Mouse (Mus musculus): ENCODE measurements around the gene Prok2. TPM values are rescaled to one million over a fixed set of nuclear protein-coding genes. Genes with fewer than 3 reads are reported as not detected.

Prok2 gene
- total RNA-seq, 2 experiments from 2014 or later: not detected

DNA sequence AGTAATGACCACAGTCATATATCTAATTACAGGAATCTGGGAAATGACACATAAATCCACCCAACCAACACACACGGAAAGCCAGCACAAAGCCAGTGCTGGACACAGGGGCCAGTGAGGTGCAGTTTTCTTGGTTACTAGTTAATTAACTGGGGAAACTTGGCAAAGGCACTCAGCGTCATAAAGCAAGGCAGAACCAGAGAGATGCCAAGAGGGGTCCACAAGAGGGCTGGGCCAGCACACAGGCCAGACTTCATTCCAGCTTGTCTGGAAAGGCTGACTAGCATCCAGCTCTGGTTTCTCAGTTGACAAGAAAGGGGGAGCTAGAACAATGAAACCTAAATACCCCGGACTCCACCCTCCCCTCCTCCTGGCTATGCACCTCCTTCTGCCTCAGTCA lies 25.7 kb downstream of the Prok2 start:
- no peak for ATAC-seq (replicated peaks; ENCODE audit: low FRiP score, low TSS enrichment, poor library complexity, severe bottlenecking)

DNA sequence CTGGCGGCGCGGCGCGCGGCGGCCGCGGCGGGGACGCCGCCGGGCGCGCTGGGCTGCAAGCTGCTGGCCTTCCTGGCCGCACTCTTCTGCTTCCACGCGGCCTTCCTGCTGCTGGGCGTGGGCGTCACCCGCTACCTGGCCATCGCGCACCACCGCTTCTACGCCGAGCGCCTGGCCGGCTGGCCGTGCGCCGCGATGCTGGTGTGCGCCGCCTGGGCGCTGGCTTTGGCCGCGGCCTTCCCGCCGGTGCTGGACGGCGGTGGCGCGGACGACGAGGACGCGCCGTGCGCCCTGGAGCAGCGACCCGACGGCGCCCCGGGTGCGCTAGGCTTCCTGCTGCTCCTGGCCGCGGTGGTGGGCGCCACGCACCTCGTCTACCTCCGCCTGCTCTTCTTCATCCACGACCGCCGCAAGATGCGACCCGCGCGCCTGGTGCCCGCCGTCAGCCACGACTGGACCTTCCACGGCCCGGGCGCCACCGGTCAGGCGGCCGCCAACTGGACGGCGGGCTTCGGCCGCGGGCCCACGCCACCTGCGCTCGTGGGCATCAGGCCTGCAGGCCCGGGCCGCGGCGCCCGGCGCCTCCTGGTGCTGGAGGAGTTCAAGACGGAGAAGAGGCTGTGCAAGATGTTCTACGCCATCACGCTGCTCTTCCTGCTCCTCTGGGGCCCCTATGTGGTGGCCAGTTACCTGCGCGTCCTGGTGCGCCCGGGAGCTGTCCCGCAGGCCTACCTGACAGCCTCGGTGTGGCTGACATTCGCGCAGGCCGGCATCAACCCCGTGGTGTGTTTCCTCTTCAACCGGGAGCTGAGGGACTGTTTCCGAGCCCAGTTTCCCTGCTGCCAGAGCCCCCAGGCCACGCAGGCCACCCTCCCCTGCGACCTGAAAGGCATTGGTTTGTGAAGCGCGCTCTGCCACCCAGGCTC lies 33.0 kb downstream of the Prok2 start:
- no peak for ATAC-seq (replicated peaks; ENCODE audit: low FRiP score, low TSS enrichment, poor library complexity, severe bottlenecking)

DNA sequence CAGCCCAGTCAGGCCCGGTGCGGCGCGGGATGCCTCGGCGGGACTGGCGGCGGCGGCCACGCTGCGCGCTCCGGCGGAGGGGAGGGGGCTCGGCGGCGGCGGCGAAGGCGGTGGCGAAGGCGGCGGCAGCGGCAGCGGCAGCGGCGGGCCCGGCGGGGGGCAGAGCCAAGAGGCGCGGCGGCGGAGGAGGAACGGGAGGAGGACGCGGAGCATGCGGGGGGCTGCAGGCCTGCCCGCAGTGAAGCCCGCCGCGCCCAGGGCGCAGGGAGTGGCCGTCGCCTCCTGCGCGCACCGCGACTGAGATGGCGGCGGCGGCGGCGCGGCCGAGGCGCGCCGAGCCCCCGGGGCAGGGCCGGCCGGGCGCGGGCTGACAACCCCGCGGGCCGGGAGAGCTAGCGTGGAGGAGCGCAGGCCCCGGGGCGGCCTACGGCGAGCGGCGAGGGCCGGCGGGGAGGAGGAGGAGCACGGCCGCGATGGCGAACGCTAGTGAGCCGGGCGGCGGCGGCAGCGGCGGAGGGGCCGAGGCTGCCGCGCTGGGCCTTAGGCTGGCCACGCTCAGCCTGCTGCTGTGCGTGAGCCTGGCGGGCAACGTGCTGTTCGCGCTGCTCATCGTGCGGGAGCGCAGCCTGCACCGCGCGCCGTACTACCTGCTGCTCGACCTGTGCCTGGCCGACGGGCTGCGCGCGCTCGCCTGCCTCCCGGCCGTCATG lies 33.8 kb downstream of the Prok2 start, which contains the start of gene Gpr27:
Gene Gpr27 (plus strand): TSS at position 474 of the 710 bp plus-strand sequence.
- ATAC-seq (replicated peaks; ENCODE audit: low FRiP score, low TSS enrichment, poor library complexity, severe bottlenecking): no peak

DNA sequence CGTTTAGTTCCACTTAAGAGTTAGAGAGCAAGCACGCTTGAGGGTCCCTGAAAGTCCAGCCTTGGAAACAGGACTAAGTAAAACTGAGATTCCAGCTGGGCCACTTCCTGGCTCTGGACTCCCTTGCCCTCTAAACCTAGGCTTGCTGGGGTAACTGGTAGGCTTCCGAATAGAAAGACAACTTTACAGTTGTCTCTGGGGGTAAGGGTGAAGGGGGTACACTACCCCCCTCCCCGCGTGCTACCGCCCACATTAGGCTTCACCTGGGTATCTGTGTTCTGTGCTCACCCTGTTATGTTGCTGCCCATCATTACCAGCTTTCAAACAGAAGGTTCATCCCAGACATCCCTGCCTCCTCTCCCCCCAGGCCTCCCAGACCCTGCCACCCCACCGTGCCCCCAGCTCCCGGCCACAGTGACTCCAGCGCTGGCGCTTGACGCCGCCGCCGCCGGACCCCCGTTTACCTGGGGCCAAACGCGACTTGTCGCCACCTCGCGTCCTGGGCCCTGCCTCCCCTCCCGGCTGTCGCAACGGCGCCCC lies 34.5 kb downstream of the Prok2 start:
- no peak for ATAC-seq (replicated peaks; ENCODE audit: low FRiP score, low TSS enrichment, poor library complexity, severe bottlenecking)

DNA sequence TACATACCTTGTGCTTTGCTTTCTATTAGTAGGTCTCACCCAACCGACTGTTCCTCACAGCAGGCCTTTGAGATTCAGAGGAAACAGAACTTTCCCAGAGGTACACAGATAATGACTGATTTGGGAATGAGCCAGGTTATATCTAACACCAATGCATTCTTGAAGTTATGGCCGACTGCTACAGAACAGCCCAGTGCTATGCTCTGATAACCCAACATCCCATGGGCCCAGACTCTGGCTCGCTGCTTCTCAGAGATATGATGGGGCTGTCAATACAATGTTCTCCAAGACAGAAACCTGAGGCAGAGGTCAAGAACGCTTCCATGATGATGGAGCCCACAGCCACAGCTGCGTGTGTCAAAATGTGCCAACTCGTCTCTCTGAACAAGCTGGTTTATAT lies 37.7 kb downstream of the Prok2 start:
- peak; percentile 84 for ATAC-seq (replicated peaks; ENCODE audit: low FRiP score, low TSS enrichment, poor library complexity, severe bottlenecking)

DNA sequence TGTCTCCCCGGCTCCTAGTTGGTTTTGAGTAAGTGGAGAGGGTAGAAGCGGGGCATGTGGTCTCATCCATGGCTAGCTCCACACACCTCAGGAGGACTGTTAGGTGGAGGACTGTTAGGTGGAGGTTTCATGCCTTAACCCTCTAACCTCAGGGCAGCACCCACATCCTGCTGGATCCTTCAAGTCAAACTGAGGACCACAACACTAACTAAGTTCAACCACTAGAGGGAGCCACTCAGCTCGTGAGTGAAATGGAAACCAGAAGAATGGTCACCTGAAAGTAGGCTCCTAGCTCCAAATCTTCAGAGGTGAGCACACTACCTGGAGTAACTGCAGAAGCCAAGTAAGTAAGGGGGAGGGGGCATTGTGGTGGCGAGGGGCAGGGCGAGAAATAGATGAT lies 41.3 kb downstream of the Prok2 start:
- peak; percentile 67 for ATAC-seq (replicated peaks; ENCODE audit: low FRiP score, low TSS enrichment, poor library complexity, severe bottlenecking)

DNA sequence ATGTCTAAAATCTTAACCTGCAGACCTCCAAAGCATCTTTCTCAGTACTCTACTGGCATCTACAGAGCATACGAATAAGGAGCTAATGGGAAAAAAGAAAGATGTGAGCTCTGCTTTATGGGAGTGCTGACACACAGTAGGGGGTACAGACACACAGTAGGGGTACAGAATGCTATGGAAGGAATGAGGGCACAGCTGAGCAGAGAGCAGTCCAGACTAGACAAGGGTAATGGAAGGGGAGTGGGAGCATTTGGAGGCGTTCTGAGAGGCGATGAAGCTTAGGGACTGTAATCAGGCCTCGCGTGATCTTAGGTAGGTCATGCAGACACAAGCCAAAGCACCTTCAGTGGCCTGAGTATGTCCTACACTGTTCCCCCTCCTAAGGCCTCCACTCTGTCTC lies 42.2 kb downstream of the Prok2 start:
- no peak for ATAC-seq (replicated peaks; ENCODE audit: low FRiP score, low TSS enrichment, poor library complexity, severe bottlenecking)

DNA sequence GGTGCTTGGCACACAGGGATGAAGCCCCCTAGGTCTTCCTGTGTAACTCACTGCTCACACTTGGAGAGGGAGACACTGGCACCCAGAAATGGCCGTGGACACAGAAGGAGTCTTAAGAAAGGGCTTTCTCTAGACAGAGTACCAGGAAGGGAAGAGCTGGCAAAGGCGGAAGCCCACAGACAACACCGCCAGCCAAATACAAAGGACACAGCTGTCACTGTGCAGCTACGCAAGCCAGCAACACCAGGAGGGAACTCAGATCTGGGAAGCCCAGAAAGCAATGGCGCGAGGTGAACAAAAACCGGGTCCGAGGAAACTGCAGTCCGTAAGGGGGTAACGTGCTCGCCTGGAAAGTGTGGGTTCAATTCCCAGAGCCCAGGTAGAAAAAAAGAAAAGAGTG lies 48.1 kb downstream of the Prok2 start:
- ATAC-seq (replicated peaks; ENCODE audit: low FRiP score, low TSS enrichment, poor library complexity, severe bottlenecking): no peak

DNA sequence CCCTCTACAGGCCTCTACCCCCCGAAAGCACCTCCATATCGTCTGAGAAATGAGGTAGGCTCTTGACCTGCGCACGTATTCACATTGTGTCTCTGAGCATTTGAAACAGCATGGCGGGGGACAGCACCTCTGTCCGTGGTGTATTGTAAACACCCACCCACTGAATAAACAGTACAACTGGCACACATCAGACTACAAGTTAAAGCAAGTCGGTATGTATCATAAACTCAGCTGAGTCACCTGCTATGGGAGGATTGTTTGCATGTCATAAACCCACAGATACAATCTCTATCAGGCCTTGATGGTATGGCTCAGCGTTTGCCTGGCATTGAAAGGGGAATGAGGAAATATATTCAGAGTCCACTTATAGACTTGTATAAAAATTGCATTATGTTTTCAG lies 48.9 kb downstream of the Prok2 start:
- ATAC-seq (replicated peaks; ENCODE audit: low FRiP score, low TSS enrichment, poor library complexity, severe bottlenecking): no peak

DNA sequence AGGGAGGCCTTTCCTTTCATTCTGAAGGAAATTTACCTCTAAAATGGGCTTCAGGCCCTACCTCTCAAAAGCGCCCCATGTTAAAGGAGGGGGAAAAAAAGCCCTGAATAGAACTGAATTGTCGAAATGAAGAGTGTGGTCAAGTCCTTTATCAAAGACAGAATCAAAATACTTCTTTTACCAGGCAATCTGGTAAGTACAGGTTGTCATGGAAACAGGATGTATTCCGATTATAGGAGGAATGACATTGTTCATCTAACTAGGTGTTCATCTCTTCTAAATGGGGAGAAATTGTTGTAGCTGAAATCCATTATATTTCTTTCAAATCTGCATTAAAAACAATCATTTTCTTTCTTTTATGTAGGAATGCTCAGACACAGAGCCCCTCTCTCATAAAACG lies 51.7 kb downstream of the Prok2 start:
- ATAC-seq (replicated peaks; ENCODE audit: low FRiP score, low TSS enrichment, poor library complexity, severe bottlenecking): no peak

DNA sequence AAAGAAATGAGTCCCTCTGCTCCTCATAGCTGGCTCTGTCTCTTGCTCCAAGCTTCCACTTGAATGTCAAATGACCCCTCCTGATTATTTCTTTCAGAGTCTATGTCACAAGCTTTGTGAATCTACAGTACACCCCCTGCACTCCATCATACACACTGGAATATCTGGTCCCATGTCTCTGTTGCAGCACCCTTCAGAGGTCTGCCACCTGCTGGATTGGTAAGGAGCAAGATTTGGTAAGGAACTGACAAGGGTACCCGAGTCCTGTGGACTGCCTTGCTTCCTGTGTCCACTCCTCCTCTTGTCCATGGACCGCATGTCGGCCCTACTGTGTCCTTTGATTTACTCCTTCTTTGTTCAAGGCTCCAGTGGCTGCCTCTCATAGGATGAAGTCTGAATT lies 54.4 kb downstream of the Prok2 start:
- ATAC-seq (replicated peaks; ENCODE audit: low FRiP score, low TSS enrichment, poor library complexity, severe bottlenecking): no peak

DNA sequence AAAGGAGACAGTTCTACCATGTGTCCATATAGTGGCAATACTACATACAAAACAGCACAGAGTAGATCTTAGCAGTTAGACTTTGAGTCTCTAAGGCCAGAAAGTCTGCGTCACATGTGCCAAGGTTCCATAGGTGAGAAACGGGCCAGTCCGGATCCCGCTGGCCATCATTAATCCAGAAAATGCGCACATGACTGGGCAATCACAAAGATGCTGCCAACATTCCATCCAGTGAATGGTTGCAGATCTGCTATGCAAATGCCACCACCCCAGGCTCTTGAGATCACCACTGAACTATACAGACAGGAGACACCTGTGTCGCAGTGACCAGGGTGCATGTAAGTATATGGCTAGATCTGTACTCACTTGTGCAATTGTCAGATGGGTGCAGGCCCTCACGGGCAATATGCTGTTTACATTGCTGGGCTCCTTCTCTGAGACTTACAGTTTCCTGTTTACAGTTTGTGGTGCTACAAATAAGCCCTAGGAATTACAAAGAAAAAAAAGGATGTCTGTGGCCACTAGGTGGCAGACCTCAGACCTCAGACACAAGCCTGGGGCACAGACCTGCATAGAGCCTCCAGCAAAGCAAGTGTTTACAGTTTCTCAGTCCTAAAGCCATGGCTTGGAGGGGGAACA lies 55.6 kb downstream of the Prok2 start:
- peak; percentile 75 for ATAC-seq (replicated peaks; ENCODE audit: low FRiP score, low TSS enrichment, poor library complexity, severe bottlenecking)

DNA sequence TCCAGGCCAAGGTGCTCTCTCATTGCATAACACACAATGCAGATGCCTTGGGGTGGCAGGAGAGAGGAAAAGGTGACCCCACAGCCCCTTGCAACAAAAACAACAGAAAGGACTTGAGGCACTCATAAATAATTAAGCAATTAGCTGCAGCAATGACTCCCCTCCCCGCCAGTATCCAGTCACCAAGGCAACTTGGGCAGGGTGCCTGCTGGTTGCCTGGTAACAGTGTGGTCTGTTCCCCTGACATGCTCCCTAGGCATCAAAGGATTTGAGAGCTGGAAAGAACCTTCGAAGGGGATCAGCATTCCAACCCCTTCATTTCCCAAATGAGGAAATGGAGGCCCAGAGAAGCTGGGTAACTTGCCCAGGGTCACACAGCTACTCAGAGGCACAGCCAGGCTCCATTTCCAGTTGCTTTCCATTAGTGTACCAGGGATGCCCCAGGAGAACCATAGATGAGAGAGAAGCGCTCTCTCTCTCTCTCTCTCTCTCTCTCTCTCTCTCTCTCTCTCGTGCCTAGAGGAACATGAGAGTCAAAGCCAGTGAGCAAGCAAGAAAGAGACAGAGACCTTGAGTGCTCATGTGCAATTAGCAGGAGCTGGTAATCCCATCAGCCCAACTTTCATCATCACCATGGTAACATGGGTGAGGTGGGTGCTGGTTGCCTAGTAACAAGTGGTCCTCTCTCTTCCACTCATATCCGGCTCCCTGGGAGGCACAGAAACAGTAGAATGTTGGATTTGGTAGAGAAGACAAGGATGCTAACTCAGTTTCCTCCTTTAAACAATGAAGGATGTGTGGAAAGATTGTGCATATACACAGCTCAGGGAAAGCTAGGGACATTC lies 56.5 kb downstream of the Prok2 start:
- ATAC-seq (replicated peaks; ENCODE audit: low FRiP score, low TSS enrichment, poor library complexity, severe bottlenecking): no peak

DNA sequence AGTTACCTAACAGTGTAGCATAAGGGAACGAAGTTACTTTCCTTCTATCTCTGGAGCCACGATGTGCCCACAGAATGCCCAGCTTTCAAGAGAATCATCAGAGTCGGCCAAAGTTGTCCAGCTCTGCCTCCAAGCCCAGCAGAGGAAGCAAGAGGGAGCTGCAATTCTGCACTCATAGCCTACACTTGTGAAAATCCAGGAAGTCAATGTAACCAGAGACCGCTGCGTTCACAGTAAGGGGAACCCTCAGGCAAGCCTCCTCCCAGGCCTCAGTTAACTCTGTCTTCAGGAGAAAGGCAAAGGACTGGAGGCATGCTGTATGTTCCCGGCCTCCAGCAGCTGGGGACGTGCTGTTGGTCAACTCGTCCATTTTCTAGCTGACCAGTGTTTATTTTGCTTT lies 58.9 kb downstream of the Prok2 start:
- no peak; the same call in 1 of the 2 replicates for ATAC-seq (replicated peaks; ENCODE audit: low FRiP score, low TSS enrichment, poor library complexity, severe bottlenecking)

DNA sequence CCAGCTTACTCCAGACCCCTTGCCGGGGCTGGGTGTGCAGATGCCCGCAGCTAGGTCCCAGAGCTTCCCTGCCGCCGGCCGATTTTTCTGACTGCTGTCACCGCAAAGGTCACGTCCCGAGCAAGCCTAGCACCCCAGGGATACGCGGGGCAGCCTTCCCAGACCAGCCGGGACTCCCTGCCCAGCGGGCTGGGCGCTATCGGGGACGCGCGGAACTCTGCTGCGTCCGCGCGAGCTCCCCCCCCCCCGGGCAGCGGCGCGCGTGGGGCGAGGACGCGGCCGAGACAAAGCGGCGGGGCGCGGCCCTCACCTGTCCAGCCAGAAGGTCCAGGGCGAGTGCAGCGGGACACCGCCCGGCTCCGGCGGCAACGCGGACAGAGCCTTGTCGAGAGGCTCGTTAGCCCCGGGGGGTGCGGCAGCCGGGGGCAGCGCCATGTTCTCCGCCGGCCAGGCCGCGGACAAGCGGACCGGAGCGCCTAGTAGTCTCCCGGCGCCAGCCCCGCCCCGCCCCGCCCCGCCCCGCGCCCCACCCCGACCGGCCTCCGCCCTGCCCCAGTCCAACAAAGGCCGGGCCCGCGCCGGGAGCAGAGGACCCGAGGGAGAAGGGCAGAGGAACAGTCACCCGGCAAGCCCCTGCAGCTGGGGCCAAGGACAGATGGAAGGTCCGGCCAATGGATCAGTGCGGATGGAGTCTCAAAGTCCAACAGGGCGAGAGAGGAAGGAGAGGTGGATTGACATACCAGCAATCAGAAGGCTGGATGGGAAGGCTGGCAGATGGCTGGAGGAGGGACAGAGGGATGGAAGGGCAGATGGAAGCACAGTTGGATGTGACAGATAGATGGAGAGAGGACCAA lies 59.6 kb downstream of the Prok2 start, which contains the start of the genes Eif4e3 and Gm20696:
Gene Eif4e3 (minus strand): TSS at position 454 of the 854 bp plus-strand sequence.
Gene Gm20696 (minus strand): TSS at position 480 of the 854 bp plus-strand sequence.
- peak; percentile 31 for ATAC-seq (replicated peaks; ENCODE audit: low FRiP score, low TSS enrichment, poor library complexity, severe bottlenecking)

DNA sequence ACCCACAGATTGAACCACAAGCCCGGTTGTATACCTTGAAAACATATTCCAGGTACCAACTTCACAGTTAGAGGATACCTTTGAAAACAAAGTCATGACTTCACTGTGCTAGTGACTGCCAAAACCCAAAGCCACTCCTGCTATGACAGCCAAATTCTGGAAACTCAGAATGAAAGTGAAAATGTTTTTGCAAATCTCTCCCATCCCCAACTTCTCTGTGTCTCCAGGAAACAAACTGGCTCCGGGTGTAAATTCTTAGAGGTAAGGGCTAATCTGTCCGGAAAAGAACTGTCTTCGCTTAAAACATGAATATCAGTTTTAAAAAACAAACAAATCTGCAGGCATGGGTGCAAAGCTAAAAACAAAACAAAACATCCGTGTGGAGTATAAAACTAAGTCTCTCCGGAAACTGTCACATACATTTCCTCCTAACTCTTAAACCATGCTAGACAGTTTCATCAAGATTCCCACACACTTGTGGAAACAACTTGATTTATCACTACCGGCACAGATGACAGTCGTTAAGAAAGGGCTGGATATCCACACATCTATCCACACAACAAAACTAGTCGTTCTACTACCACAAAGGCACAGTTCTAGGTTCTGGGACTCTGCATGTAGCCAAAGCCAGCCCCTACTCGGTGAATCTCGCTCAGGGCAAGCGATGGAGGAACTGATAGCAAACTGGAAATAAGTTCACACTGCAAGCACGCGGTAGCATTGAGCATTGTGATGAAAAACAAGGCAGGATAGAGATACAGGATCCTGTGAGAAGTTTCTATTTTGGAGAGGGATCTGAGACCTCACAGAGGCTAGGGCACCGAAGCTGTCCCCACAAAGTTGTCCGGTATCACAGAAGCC lies 60.5 kb downstream of the Prok2 start:
- ATAC-seq (replicated peaks; ENCODE audit: low FRiP score, low TSS enrichment, poor library complexity, severe bottlenecking): peak; percentile 38; the same call in 1 of the 2 replicates

DNA sequence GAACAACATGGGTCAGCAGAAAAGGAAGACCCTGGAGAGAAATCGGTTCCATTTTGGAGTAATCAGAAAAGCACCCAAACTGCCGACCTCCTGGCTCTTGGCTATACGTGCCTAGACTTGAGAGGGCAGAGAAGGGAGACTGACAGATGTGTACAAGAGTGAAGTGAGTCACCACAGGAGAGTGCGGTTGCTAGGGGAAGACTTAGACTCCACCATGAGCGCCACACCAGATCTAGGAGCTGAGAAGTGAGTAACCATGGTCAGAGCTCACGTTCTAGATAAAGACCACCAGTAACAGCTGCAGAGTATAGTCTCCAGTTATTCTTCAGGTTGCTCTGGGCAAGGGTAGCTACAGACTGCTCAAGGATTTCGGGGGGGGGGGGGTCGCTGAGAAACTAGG lies 63.0 kb downstream of the Prok2 start:
- ATAC-seq (replicated peaks; ENCODE audit: low FRiP score, low TSS enrichment, poor library complexity, severe bottlenecking): no peak

Measured in megakaryocyte-erythroid progenitor cell, adult 5-6 weeks (primary cell).